Mouse (Mus musculus) central nervous system, embryonic 14 days (tissue): ENCODE data around the gene Met. TPM values are rescaled to one million over a fixed set of nuclear protein-coding genes. Genes with fewer than 3 reads are reported as not detected.

ENCODE experiments used
- polyA plus RNA-seq: library from polyadenylated mRNA; depleted of rRNA; stranded (reverse); fragments of >200 nt; gene quantifications from 2 replicates; pipeline ENCODE4 v1.2.3, GENCODE M21; 2012; rRNA removed

Gene Met
- 1.0 and 1.9 TPM in 2 replicates for polyA plus RNA-seq

DNA sequence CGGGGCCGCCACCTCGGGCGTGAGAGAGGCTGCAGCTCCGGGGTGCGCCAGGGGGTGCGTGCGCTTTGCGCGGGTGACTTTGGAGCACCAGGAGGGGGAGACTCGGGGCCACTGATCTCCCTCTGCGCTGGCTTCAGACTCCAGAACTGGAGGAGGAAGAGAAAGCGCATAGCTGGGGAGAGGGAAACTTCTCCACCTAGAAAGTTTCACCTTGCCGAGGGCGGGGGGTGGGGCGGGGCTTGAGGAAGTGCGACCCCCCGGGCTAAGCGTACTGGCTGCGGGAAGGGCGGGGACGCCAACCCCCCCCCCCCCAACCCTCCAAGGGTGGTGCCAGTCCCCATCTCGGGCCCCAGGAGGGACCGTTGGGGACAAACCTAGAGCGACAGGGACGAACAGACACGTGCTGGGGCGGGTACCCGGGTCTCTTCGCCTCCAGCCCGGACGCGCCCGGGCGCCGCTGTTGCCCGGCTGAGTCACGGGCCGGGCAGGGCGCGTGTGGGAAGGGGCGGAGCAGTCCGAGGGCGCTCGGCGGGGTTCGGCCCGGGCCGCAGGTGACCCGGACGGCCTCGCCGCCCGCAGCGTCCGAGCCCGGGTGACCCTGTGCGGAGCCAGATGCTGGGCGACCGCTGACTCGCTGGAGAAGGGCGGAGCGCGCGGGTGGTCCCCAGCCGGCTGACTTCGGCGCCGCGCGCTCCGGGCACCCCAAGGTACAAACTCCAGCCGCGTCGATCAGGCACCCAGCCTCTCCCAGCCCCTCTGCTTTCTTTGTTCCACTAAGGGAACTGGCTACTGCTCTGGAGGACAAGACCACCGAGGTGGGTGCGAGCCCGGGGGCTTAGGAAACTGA lies at the start of gene Met:
TSS of gene Met (plus strand) at position 367 of the 847 bp plus-strand sequence.

Other genes starting within 250 kb of the Met start
- gene Cav2, start 182.6 kb upstream of the Met start, polyA plus RNA-seq, result 4.3 and 4.4 TPM in 2 replicates
- gene Cav1, start 157.5 kb upstream of the Met start, polyA plus RNA-seq, result 26.8 and 32.8 TPM in 2 replicates
- gene Capza2, start 172.4 kb downstream of the Met start, polyA plus RNA-seq, result 88.9 and 96.1 TPM in 2 replicates
- gene St7, start 229.1 kb downstream of the Met start, polyA plus RNA-seq, result 57.3 and 60.0 TPM in 2 replicates